Mouse (Mus musculus) testis, adult 2 months (tissue): ENCODE measurements around the gene Prpf6. TPM values are rescaled to one million over a fixed set of nuclear protein-coding genes. Genes with fewer than 3 reads are reported as not detected.

Experiments
- H3K27ac ChIP-seq: fragments of 200-500 bp; 2 replicates; pipeline ENCODE4 v1.5.1; 2012; ENCODE audit warnings: low read depth, low read length; ENCODE audit not compliant: control insufficient read depth, insufficient read depth
- H3K27me3 ChIP-seq: fragments of 200-500 bp; 2 replicates; pipeline ENCODE4 v1.6.1; 2012; ENCODE audit warnings: mild to moderate bottlenecking, low read length, moderate library complexity; ENCODE audit not compliant: control insufficient read depth, insufficient read depth
- H3K36me3 ChIP-seq: fragments of 200-500 bp; 2 replicates; pipeline ENCODE4 v1.6.1; 2012; ENCODE audit warnings: mild to moderate bottlenecking, low read length; ENCODE audit not compliant: control insufficient read depth, insufficient read depth
- H3K4me1 ChIP-seq: fragments of 200-500 bp; 2 replicates; pipeline ENCODE4 v1.6.1; 2012; ENCODE audit warnings: low read length; ENCODE audit not compliant: control insufficient read depth, insufficient read depth
- H3K4me3 ChIP-seq: fragments of 200-500 bp; 2 replicates; pipeline ENCODE4 v1.5.1; 2012; ENCODE audit warnings: low read depth, mild to moderate bottlenecking, low read length, moderate library complexity, mixed read lengths; ENCODE audit not compliant: control insufficient read depth
- CTCF ChIP-seq: fragments of 200-500 bp; IDR thresholded peaks from 2 replicates; pipeline ENCODE4 v1.5.1; 2012; ENCODE audit warnings: low read depth, mild to moderate bottlenecking, inconsistent platforms, low read length, moderate library complexity; ENCODE audit not compliant: control insufficient read depth, insufficient read depth, insufficient replicate concordance
- POLR2A ChIP-seq: fragments of 200-500 bp; IDR thresholded peaks from 2 replicates; pipeline ENCODE4 v1.6.1; 2012; ENCODE audit warnings: low read depth, mild to moderate bottlenecking, inconsistent platforms, low read length, moderate library complexity; ENCODE audit not compliant: control insufficient read depth
- polyA plus RNA-seq: library from polyadenylated mRNA; depleted of rRNA; stranded (reverse); fragments of >200 nt; gene quantifications from 2 replicates; pipeline ENCODE4 v1.2.3, GENCODE M21; 2012

Gene Prpf6
- polyA plus RNA-seq, 1 experiment: 20.1 TPM

GRCm38 (mm10) chr2:181574921-181575545 is 16.6 kb upstream of the Prpf6 start:
- Histone ChIP-seq H3K36me3 (no peaks in the 10 kb centered on the region), H3K4me3 (no peak overlapping the region), H3K27ac (no peak overlapping the region), H3K27me3 (no peaks in the 10 kb centered on the region), H3K4me1 (peaks cover 2% of the 10 kb centered on the region; the same call in 1 of the 2 replicates)
- no peak for TF ChIP-seq POLR2A
- no peak for TF ChIP-seq CTCF

- peaks cover 11% of the 10 kb centered on the region for H3K4me1 ChIP-seq
- no peak overlapping the region for H3K27ac ChIP-seq
- TF ChIP-seq CTCF (no peak), POLR2A (no peak)
- H3K4me3 ChIP-seq: no peak overlapping the region
- no peaks in the 10 kb centered on the region for H3K36me3 ChIP-seq
- H3K27me3 ChIP-seq: no peaks in the 10 kb centered on the region
Measured at GRCm38 (mm10) chr2:181576613-181577012, 15.1 kb upstream of the Prpf6 start.

- Histone ChIP-seq H3K36me3 (no peaks in the 10 kb centered on the region), H3K4me3 (no peak overlapping the region), H3K4me1 (peaks cover 11% of the 10 kb centered on the region), H3K27ac (no peak overlapping the region), H3K27me3 (no peaks in the 10 kb centered on the region)
- TF ChIP-seq CTCF: no peak
- no peak for TF ChIP-seq POLR2A
Measured at GRCm38 (mm10) chr2:181577126-181577525, 14.5 kb upstream of the Prpf6 start.

- Histone ChIP-seq H3K36me3 (no peaks in the 10 kb centered on the region), H3K4me1 (peaks cover 13% of the 10 kb centered on the region), H3K27ac (no peak overlapping the region), H3K4me3 (no peak overlapping the region), H3K27me3 (no peaks in the 10 kb centered on the region)
- TF ChIP-seq CTCF: no peak
Measured at GRCm38 (mm10) chr2:181577981-181578581, 13.6 kb upstream of the Prpf6 start.

- TF ChIP-seq POLR2A (no peak), CTCF (no peak)
- Histone ChIP-seq H3K4me3 (no peak overlapping the region), H3K27me3 (no peaks in the 10 kb centered on the region), H3K27ac (no peak overlapping the region), H3K4me1 (peaks cover 13% of the 10 kb centered on the region), H3K36me3 (no peaks in the 10 kb centered on the region)
Measured at GRCm38 (mm10) chr2:181578790-181579618, 12.7 kb upstream of the Prpf6 start.

GRCm38 (mm10) chr2:181579681-181580080 is 12.0 kb upstream of the Prpf6 start:
- Histone ChIP-seq H3K4me1 (peaks cover 13% of the 10 kb centered on the region), H3K36me3 (no peaks in the 10 kb centered on the region; the same call in 1 of the 2 replicates), H3K27me3 (no peaks in the 10 kb centered on the region), H3K4me3 (no peak overlapping the region), H3K27ac (no peak overlapping the region)
- TF ChIP-seq CTCF (no peak), POLR2A (no peak)

GRCm38 (mm10) chr2:181580131-181580772 is 11.4 kb upstream of the Prpf6 start:
- Histone ChIP-seq H3K27me3 (no peaks in the 10 kb centered on the region), H3K4me1 (peaks cover 13% of the 10 kb centered on the region), H3K36me3 (no peaks in the 10 kb centered on the region; the same call in 1 of the 2 replicates), H3K4me3 (peak overlapping the region; percentile 78), H3K27ac (no peak overlapping the region; the same call in 1 of the 2 replicates)
- TF ChIP-seq CTCF (no peak), POLR2A (no peak)
